8 mouse cellular contexts compared by ENCODE assay signal in genomic region chrX:106043863-106044617, GRCm38 (mm10). TPM values are rescaled to one million over a fixed set of nuclear protein-coding genes. Genes with fewer than 3 reads are reported as not detected.
DNase-seq lines count a peak whose midpoint lies in the region; ATAC-seq and TF ChIP-seq lines count a peak whose summit lies in the region.

No protein-coding gene starts in this region.

- intact Hi-C loops in heart, postnatal 25 days (cut with DNase I), result no loop called here

- H3K4me3 ChIP-seq in C2C12 (ENCODE audit: insufficient read depth, poor library complexity, severe bottlenecking), result no peak overlapping the region
- no peak overlapping the region for H3K4me3 ChIP-seq in liver, embryonic 15.5 days (replicated peaks)

- TF ChIP-seq CTCF in C2C12 (IDR thresholded peaks at IDR 0.05; ENCODE audit: control insufficient read depth, insufficient read depth, insufficient read length), result no peak

- H3ac ChIP-seq in C2C12 (ENCODE audit: control insufficient read depth, insufficient read length, low read depth), result no peak overlapping the region

- 19% methylated on average over 8 of the region's 8 CpGs for WGBS in liver, embryonic 15.5 days (ENCODE audit: insufficient replicate concordance)

- H3K4me2 ChIP-seq in liver, embryonic 15.5 days, result peak overlapping the region; percentile 41

- peaks cover 22% of the 10 kb centered on the region for H3K79me2 ChIP-seq in C2C12 (ENCODE audit: control insufficient read depth, insufficient read depth)

- H3K27ac ChIP-seq in liver, embryonic 15.5 days (replicated peaks), result peak overlapping the region; percentile 57; the same call in 1 of the 2 replicates

- no peaks in the 10 kb centered on the region for H3K27me3 ChIP-seq in C2C12 (ENCODE audit: control insufficient read depth, insufficient read depth, insufficient read length)
- no peaks in the 10 kb centered on the region for H3K27me3 ChIP-seq in liver, embryonic 15.5 days

- no peaks in the 10 kb centered on the region for H3K36me3 ChIP-seq in C2C12 (ENCODE audit: control insufficient read depth, insufficient read depth)
- no peaks in the 10 kb centered on the region for H3K36me3 ChIP-seq in liver, embryonic 15.5 days (replicated peaks)

- H3K79me3 ChIP-seq in C2C12 (ENCODE audit: low read depth), result peaks cover 2% of the 10 kb centered on the region

- H3K9ac ChIP-seq in liver, embryonic 15.5 days, result peak overlapping the region; percentile 27; the same call in 1 of the 2 replicates

- H3K4me1 ChIP-seq in liver, embryonic 15.5 days (replicated peaks), result peaks cover 25% of the 10 kb centered on the region

- H3K9me3 ChIP-seq in liver, embryonic 15.5 days (replicated peaks), result no peaks in the 10 kb centered on the region

- ATAC-seq in liver, embryonic 15.5 days (ENCODE audit: insufficient read depth), result peak; percentile 79

- peak; percentile 21 to 31 for DNase-seq in heart, adult 18-20 months
- no peak for DNase-seq in heart, postnatal 25 days (ENCODE audit: low spot score)
- peak; percentile 72 for DNase-seq in c-Kit-positive CD71-positive TER-119-negative erythroid progenitor cells, embryonic 14.5 days (ENCODE audit: low read depth)
- no peak for DNase-seq in ovary, adult 18-20 months (ENCODE audit: low spot score)
- DNase-seq in spleen, postnatal 14 days (ENCODE audit: low spot score in 2 of 2), result no peak
- no peak for DNase-seq in gastrocnemius, adult 8-10 months (ENCODE audit: low spot score in 2 of 2)

TF ChIP-seq in C2C12, 6 proteins besides CTCF, POLR2A, EP300 and RAD21:
- TF ChIP-seq CEBPB (IDR thresholded peaks at IDR 0.05; ENCODE audit: low read depth) (no peak), MYOD1 (IDR thresholded peaks at IDR 0.05; ENCODE audit: control insufficient read depth, insufficient read length, low read depth) (peak; percentile 20), MAX (IDR thresholded peaks at IDR 0.05) (no peak), USF1 (IDR thresholded peaks at IDR 0.05; ENCODE audit: low read depth) (no peak), MYOG (IDR thresholded peaks at IDR 0.05; ENCODE audit: control insufficient read depth, extremely low read depth, insufficient read length) (no peak)
TF ChIP-seq in C2C12: peak in this region for 1.

RNA-seq across cellular contexts. Expression of gene Atp7a, which starts 17.0 kb away (rescaled TPM):
- 1 to 10 TPM; 7.7 to 8.7 TPM for total RNA-seq in heart, adult 18-20 months (2021)
- 1 to 10 TPM; 7.3 to 7.5 TPM for total RNA-seq in heart, postnatal 25 days (2021)
- 2.1 TPM for polyA plus RNA-seq in C2C12 (2012; fragmentation: generic; extraction: Trizol)
- 9.4 and 11.5 TPM in 2 replicates for polyA plus RNA-seq in liver, embryonic 15.5 days (2015; fragmentation: Nextera tagmentation; extraction: Ambion mirVana)
- total RNA-seq in gastrocnemius, adult 8-10 months (2022), result 1 to 10 TPM; 7.1 to 8.3 (median 7.6) TPM

RNA-seq across cellular contexts. Expression of gene Cox7b, which starts 28.5 kb away (rescaled TPM):
- 1,000 to 10,000 TPM; 1,613 to 1,714 TPM for total RNA-seq in heart, adult 18-20 months (2021)
- total RNA-seq in heart, postnatal 25 days (2021), result 1,000 to 10,000 TPM; 1,708 to 1,778 TPM
- 194 TPM for polyA plus RNA-seq in C2C12 (2012; fragmentation: generic; extraction: Trizol)
- 205 and 265 TPM in 2 replicates for polyA plus RNA-seq in liver, embryonic 15.5 days (2015; fragmentation: Nextera tagmentation; extraction: Ambion mirVana)
- total RNA-seq in gastrocnemius, adult 8-10 months (2022), result 100 to 1,000 TPM; 752 to 895 (median 837) TPM

RNA-seq across cellular contexts. Expression of gene Magt1, which starts 32.3 kb away (rescaled TPM):
- 10 to 100 TPM; 38.1 to 47.6 TPM for total RNA-seq in heart, adult 18-20 months (2021)
- 10 to 100 TPM; 48.0 to 53.4 TPM for total RNA-seq in heart, postnatal 25 days (2021)
- 12.2 TPM for polyA plus RNA-seq in C2C12 (2012; fragmentation: generic; extraction: Trizol)
- 29.1 and 30.3 TPM in 2 replicates for polyA plus RNA-seq in liver, embryonic 15.5 days (2015; fragmentation: Nextera tagmentation; extraction: Ambion mirVana)
- total RNA-seq in gastrocnemius, adult 8-10 months (2022), result 10 to 100 TPM; 26.7 to 31.0 (median 30.4) TPM

Comparison
In these comparisons a context has a peak if more than half of its experiments do, and no peak if none do; other contexts are left out.
1. DNase-seq: peak in heart, adult 18-20 months (2 of 2) and c-Kit-positive CD71-positive TER-119-negative erythroid progenitor cells, embryonic 14.5 days (single experiment); none in heart, postnatal 25 days (single experiment), ovary, adult 18-20 months (single experiment), spleen, postnatal 14 days (0 of 2) and gastrocnemius, adult 8-10 months (0 of 2).